8 mouse cellular contexts compared by ENCODE assay signal in genomic region chrX:95165671-95166127, GRCm38 (mm10). TPM values are rescaled to one million over a fixed set of nuclear protein-coding genes. Genes with fewer than 3 reads are reported as not detected.
DNase-seq lines count a peak whose midpoint lies in the region; ATAC-seq and TF ChIP-seq lines count a peak whose summit lies in the region.

No protein-coding gene starts in this region.

- H3K4me1 ChIP-seq in forebrain, embryonic 16.5 days (replicated peaks; ENCODE audit: control insufficient read depth, insufficient read depth, low read length), result peaks cover 7% of the 10 kb centered on the region
- no peaks in the 10 kb centered on the region for H3K4me1 ChIP-seq in lung, postnatal 0 days (ENCODE audit: insufficient read depth, low read depth, low read length)
- H3K4me1 ChIP-seq in stomach, embryonic 16.5 days (ENCODE audit: control insufficient read depth, insufficient read depth, low read length), result no peaks in the 10 kb centered on the region

- H3K36me3 ChIP-seq in forebrain, embryonic 16.5 days (ENCODE audit: control insufficient read depth, insufficient read depth), result no peaks in the 10 kb centered on the region
- H3K36me3 ChIP-seq in lung, postnatal 0 days (ENCODE audit: insufficient read depth, low read length), result no peaks in the 10 kb centered on the region
- no peaks in the 10 kb centered on the region for H3K36me3 ChIP-seq in stomach, embryonic 16.5 days (ENCODE audit: control insufficient read depth, insufficient read depth, low read length)

- H3K9ac ChIP-seq in forebrain, embryonic 16.5 days (replicated peaks; ENCODE audit: low read depth, low read length), result peak overlapping the region; percentile 68
- peak overlapping the region; percentile 44 for H3K9ac ChIP-seq in lung, postnatal 0 days (replicated peaks; ENCODE audit: low read depth)
- H3K9ac ChIP-seq in stomach, embryonic 16.5 days (ENCODE audit: low read length), result peak overlapping the region; percentile 75

- H3K9me3 ChIP-seq in forebrain, embryonic 16.5 days (ENCODE audit: control insufficient read depth, low read length), result no peaks in the 10 kb centered on the region
- H3K9me3 ChIP-seq in lung, postnatal 0 days (ENCODE audit: low read length), result no peaks in the 10 kb centered on the region
- no peaks in the 10 kb centered on the region for H3K9me3 ChIP-seq in stomach, embryonic 16.5 days (replicated peaks; ENCODE audit: control insufficient read depth, low read length)

- TF ChIP-seq EP300 in lung, postnatal 0 days (IDR thresholded peaks at IDR 0.05), result no peak

- DNase-seq in adrenal gland, adult (ENCODE audit: inconsistent age in 2 of 2, low spot score in 1 of 2), result peak; percentile 25 to 72
- no peak for DNase-seq in adrenal gland, postnatal 4 days (ENCODE audit: low spot score in 2 of 2)
- peak; percentile 11 for DNase-seq in 3134 (ENCODE audit: extremely low read depth, insufficient read length, low spot score)
- DNase-seq in lung, postnatal 0 days (ENCODE audit: low spot score), result peak; percentile 7

- H3K27me3 ChIP-seq in forebrain, embryonic 16.5 days (replicated peaks; ENCODE audit: control insufficient read depth, insufficient read depth, low read length), result no peaks in the 10 kb centered on the region
- no peaks in the 10 kb centered on the region for H3K27me3 ChIP-seq in lung, postnatal 0 days (replicated peaks; ENCODE audit: insufficient read depth, low read length)
- H3K27me3 ChIP-seq in stomach, embryonic 16.5 days (ENCODE audit: control insufficient read depth, insufficient read depth, low read length), result no peaks in the 10 kb centered on the region

- no peak for TF ChIP-seq CTCF in lung, postnatal 0 days (IDR thresholded peaks at IDR 0.05)

- WGBS in forebrain, embryonic 16.5 days, result 23% methylated on average over 9 of the region's 9 CpGs
- 19% methylated on average over 9 of the region's 9 CpGs for WGBS in lung, postnatal 0 days
- WGBS in stomach, embryonic 16.5 days, result 22% methylated on average over 9 of the region's 9 CpGs

- peak overlapping the region; percentile 86 for H3K27ac ChIP-seq in forebrain, embryonic 16.5 days (ENCODE audit: low read length)
- H3K27ac ChIP-seq in lung, postnatal 0 days (ENCODE audit: low read length), result peak overlapping the region; percentile 68
- peak overlapping the region; percentile 85 for H3K27ac ChIP-seq in stomach, embryonic 16.5 days (ENCODE audit: low read length)

- peak; percentile 13; the same call in 1 of the 2 replicates for ATAC-seq in cerebellum, adult (ENCODE audit: insufficient number of reproducible peaks, low FRiP score, low TSS enrichment)
- ATAC-seq in forebrain, embryonic 16.5 days, result peak; percentile 41
- peak; percentile 12 for ATAC-seq in inflammation-experienced regulatory T-cells, adult 6 months
- ATAC-seq in lung, postnatal 0 days, result peak; percentile 29; the same call in 1 of the 2 replicates
- peak; percentile 49; the same call in 1 of the 2 replicates for ATAC-seq in stomach, embryonic 16.5 days (ENCODE audit: insufficient read depth, low FRiP score)

- H3K4me2 ChIP-seq in forebrain, embryonic 16.5 days (ENCODE audit: low read length), result peak overlapping the region; percentile 66
- H3K4me2 ChIP-seq in lung, postnatal 0 days (replicated peaks; ENCODE audit: low read depth, low read length), result peak overlapping the region; percentile 63
- peak overlapping the region; percentile 62 for H3K4me2 ChIP-seq in stomach, embryonic 16.5 days (ENCODE audit: low read depth, low read length)

- peak overlapping the region; percentile 48 for H3K4me3 ChIP-seq in forebrain, embryonic 16.5 days (replicated peaks; ENCODE audit: low read length)
- peak overlapping the region; percentile 50 for H3K4me3 ChIP-seq in lung, postnatal 0 days (ENCODE audit: low read depth, low read length)
- H3K4me3 ChIP-seq in stomach, embryonic 16.5 days (replicated peaks; ENCODE audit: low read length), result peak overlapping the region; percentile 50

RNA-seq across cellular contexts. Expression of gene Arhgef9, which starts 31.0 kb away (rescaled TPM):
- total RNA-seq in adrenal gland, postnatal 4 days (2021), result 10 to 100 TPM; 18.2 to 20.9 TPM
- polyA plus RNA-seq in forebrain, embryonic 16.5 days (2015; fragmentation: Nextera tagmentation; extraction: Ambion mirVana), result 43.8 and 45.5 TPM in 2 replicates
- 1 to 10 TPM in 1 of 3 experiments, under 1 TPM in 2; 0.50 to 1.5 (median 0.87) TPM for polyA plus RNA-seq in inflammation-experienced regulatory T-cells, adult 6 months (2017; shearing (Covaris generic))
- 4.2 and 5.1 TPM in 2 replicates for polyA plus RNA-seq in lung, postnatal 0 days (2015; fragmentation: Nextera tagmentation; extraction: Ambion mirVana)
- polyA plus RNA-seq in stomach, embryonic 16.5 days (2015; fragmentation: Nextera tagmentation; extraction: Ambion mirVana), result 14.1 and 14.2 TPM in 2 replicates

Comparison
In these comparisons a context has a peak if more than half of its experiments do, and no peak if none do; other contexts are left out.
1. DNase-seq: peak in adrenal gland, adult (2 of 2), 3134 (single experiment) and lung, postnatal 0 days (single experiment); none in adrenal gland, postnatal 4 days (0 of 2).
2. Peak in every context shown above with its lines, with median percentiles within 50 percentile points of each other: ATAC-seq, H3K27ac ChIP-seq, H3K4me2 ChIP-seq, H3K4me3 ChIP-seq and H3K9ac ChIP-seq.